Mouse (Mus musculus) heart, postnatal 4 days (tissue): ENCODE data around the gene Dhx58. TPM values are rescaled to one million over a fixed set of nuclear protein-coding genes. Genes with fewer than 3 reads are reported as not detected.

Experiments
- DNase-seq: peaks from one replicate; pipeline ENCODE4 v3.0.0; 2021
- total RNA-seq, 2 experiments: library from RNA; stranded (reverse); gene quantifications; 2 replicates each; pipeline ENCODE4 v1.2.3; 2021

Gene Dhx58
- total RNA-seq, result under 1 TPM; 0.62 to 0.83 TPM

- no peak for DNase-seq
Measured at GRCm38 (mm10) chr11:100703851-100704531, at the start of gene Dhx58. Gene Dhx58, minus strand, starts transcription at chr11:100704271.

- no peak for DNase-seq
Measured at GRCm38 (mm10) chr11:100752294-100752693, 48.2 kb upstream of the Dhx58 start.

- no peak for DNase-seq
Measured at GRCm38 (mm10) chr11:100750127-100750526, 46.1 kb upstream of the Dhx58 start.

- DNase-seq, result no peak
Measured at GRCm38 (mm10) chr11:100749469-100749868, 45.4 kb upstream of the Dhx58 start.

- no peak for DNase-seq
Measured at GRCm38 (mm10) chr11:100748620-100749019, 44.5 kb upstream of the Dhx58 start.

GRCm38 (mm10) chr11:100747114-100747513 is 43.0 kb upstream of the Dhx58 start:
- DNase-seq, result no peak

- no peak for DNase-seq
Measured at GRCm38 (mm10) chr11:100746546-100746945, 42.5 kb upstream of the Dhx58 start.

- peak; percentile 62 for DNase-seq
Measured at GRCm38 (mm10) chr11:100745085-100745484, 41.0 kb upstream of the Dhx58 start.

GRCm38 (mm10) chr11:100741348-100741747 is 37.3 kb upstream of the Dhx58 start:
- DNase-seq, result peak; percentile 50

GRCm38 (mm10) chr11:100738749-100739148 is 34.7 kb upstream of the Dhx58 start:
- DNase-seq, result no peak

- peak; percentile 98 for DNase-seq
Measured at GRCm38 (mm10) chr11:100738066-100738604, 34.1 kb upstream of the Dhx58 start, which contains the start of gene Rab5c. Gene Rab5c, minus strand, starts transcription at chr11:100738215.

GRCm38 (mm10) chr11:100737105-100737733 is 33.1 kb upstream of the Dhx58 start:
- no peak for DNase-seq

GRCm38 (mm10) chr11:100736746-100737080 is 32.6 kb upstream of the Dhx58 start:
- DNase-seq, result no peak

GRCm38 (mm10) chr11:100735954-100736745 is 32.1 kb upstream of the Dhx58 start:
- DNase-seq, result no peak

- DNase-seq, result no peak
Measured at GRCm38 (mm10) chr11:100735134-100735865, 31.2 kb upstream of the Dhx58 start.

GRCm38 (mm10) chr11:100730477-100731205 is 26.6 kb upstream of the Dhx58 start:
- no peak for DNase-seq

- DNase-seq, result no peak
Measured at GRCm38 (mm10) chr11:100729976-100730375, 25.9 kb upstream of the Dhx58 start.

- DNase-seq, result no peak
Measured at GRCm38 (mm10) chr11:100728601-100729000, 24.5 kb upstream of the Dhx58 start.

- DNase-seq, result no peak
Measured at GRCm38 (mm10) chr11:100727201-100727600, 23.1 kb upstream of the Dhx58 start.

- DNase-seq, result no peak
Measured at GRCm38 (mm10) chr11:100724919-100725512, 20.9 kb upstream of the Dhx58 start.

- no peak for DNase-seq
Measured at GRCm38 (mm10) chr11:100722493-100723028, 18.5 kb upstream of the Dhx58 start.
